Mouse (Mus musculus): ENCODE results near the gene Nop14. TPM values are rescaled to one million over a fixed set of nuclear protein-coding genes. Genes with fewer than 3 reads are reported as not detected.
"Not testable (repeated sequence)": the region's sequence is repeated elsewhere in the genome, so short reads cannot be mapped to it uniquely, and the experiment has no call there.

Nop14 gene
- polyA plus RNA-seq, 1 experiment from 2014 or later = 21.2 TPM

DNA sequence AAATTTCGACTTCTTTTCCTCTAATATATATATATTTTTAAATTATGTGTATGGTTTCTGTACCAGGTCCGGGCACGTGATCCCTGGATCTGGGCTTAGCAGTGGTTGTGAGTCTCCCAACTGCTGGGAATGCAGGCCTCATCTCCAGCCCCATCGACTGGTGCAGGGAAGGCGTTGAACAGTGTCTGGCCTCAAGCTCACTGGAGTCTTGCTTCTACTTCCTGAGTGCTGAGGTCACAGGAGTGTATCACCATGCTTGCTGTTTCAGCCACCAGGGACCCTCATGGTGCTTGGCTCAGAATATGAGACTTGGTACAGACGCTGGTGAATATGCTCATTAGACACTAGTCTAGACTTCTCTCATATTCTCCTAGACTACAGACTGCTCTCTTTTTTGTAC is 67.3 kb downstream of the Nop14 start:
- Histone ChIP-seq H3K9me3 (ENCODE audit: control insufficient read depth, low read length) (no peaks in the 10 kb centered on the region), H3K4me3 (ENCODE audit: low read depth, low read length) (no peak overlapping the region), H3K36me3 (ENCODE audit: control insufficient read depth, insufficient read depth, low read length) (peaks cover 2% of the 10 kb centered on the region; the same call in 1 of the 2 replicates), H3K9ac (replicated peaks; ENCODE audit: low read depth, low read length) (no peak overlapping the region), H3K27ac (ENCODE audit: low read depth, low read length) (no peak overlapping the region), H3K4me2 (ENCODE audit: low read depth, low read length) (no peak overlapping the region), H3K4me1 (ENCODE audit: control insufficient read depth, insufficient read depth, low read length) (0 out of 2 replicates have a peak, but pooled peaks cover 3% of the 10 kb centered on the region), H3K27me3 (ENCODE audit: control insufficient read depth, insufficient read depth, low read length) (no peaks in the 10 kb centered on the region)
- 96% methylated on average over 6 of the region's 6 CpGs for WGBS
- ATAC-seq (ENCODE audit: low read depth) = no peak

DNA sequence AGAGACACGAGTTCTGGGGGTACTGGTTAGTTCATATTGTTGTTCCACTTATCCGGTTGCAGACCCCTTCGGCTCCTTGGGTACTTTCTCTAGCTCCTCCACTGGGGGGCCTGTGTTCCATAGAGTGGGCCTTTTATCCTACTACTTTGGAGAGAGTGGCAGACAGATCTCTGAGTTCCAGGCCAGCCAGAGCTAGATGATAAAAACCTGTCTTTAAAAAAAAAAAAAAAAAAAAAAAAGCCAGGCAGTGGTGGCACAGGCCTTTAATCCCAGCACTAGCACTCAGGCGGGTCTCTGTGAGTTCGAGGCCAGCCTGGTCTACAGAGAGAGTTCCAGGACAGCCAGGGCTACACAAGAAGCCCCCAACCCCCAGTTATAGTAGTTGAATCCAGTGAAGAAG is 67.7 kb downstream of the Nop14 start:
- H3K9ac ChIP-seq (replicated peaks; ENCODE audit: low read depth, low read length); H3K4me2 ChIP-seq (ENCODE audit: low read depth, low read length); H3K36me3 ChIP-seq (ENCODE audit: control insufficient read depth, insufficient read depth, low read length); H3K27me3 ChIP-seq (ENCODE audit: control insufficient read depth, insufficient read depth, low read length); ATAC-seq (ENCODE audit: low read depth); H3K4me3 ChIP-seq (ENCODE audit: low read depth, low read length); H3K4me1 ChIP-seq (ENCODE audit: control insufficient read depth, insufficient read depth, low read length); H3K27ac ChIP-seq (ENCODE audit: low read depth, low read length); H3K9me3 ChIP-seq (ENCODE audit: control insufficient read depth, low read length): not testable (repeated sequence)
- WGBS = 89% methylated on average over 5 of the region's 5 CpGs

DNA sequence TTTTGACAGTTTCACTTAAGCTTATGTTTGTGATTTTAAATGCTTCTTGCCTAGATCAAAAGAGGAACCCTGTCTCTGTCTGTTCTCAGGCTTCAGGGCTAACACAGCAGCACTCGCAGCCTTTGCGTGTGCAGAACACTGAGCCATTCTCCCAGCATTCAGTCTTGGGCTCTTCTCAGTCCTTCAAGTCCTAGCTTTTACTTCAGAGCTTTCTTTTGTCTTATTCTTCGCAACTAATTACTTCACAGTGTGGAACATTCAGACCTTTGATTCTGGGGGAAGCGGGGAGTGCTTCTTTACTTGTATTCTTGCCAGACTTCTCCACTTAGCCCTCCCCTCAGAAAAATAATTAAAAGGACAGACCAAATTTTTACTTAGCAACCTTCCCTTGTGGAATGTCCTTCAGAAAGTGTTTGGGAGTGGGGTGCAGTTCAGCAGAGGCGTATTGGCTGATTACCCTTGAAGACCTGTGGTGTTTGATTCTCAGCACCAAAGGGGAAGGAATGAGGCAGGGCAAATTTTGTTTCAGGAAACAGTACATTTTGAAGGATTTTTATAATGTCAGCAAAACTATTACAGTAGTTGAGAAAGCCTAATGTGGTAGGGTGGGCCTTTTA is 68.5 kb downstream of the Nop14 start:
- Histone ChIP-seq H3K9ac (replicated peaks; ENCODE audit: low read depth, low read length) (no peak overlapping the region), H3K27ac (ENCODE audit: low read depth, low read length) (no peak overlapping the region), H3K27me3 (ENCODE audit: control insufficient read depth, insufficient read depth, low read length) (no peaks in the 10 kb centered on the region), H3K4me2 (ENCODE audit: low read depth, low read length) (no peak overlapping the region), H3K9me3 (ENCODE audit: control insufficient read depth, low read length) (no peaks in the 10 kb centered on the region), H3K4me1 (ENCODE audit: control insufficient read depth, insufficient read depth, low read length) (0 out of 2 replicates have a peak, but pooled peaks cover 3% of the 10 kb centered on the region), H3K36me3 (ENCODE audit: control insufficient read depth, insufficient read depth, low read length) (no peaks in the 10 kb centered on the region), H3K4me3 (ENCODE audit: low read depth, low read length) (no peak overlapping the region)
- 31% methylated on average over 5 of the region's 5 CpGs for WGBS
- peak; percentile 31; the same call in 1 of the 2 replicates for ATAC-seq (ENCODE audit: low read depth)

DNA sequence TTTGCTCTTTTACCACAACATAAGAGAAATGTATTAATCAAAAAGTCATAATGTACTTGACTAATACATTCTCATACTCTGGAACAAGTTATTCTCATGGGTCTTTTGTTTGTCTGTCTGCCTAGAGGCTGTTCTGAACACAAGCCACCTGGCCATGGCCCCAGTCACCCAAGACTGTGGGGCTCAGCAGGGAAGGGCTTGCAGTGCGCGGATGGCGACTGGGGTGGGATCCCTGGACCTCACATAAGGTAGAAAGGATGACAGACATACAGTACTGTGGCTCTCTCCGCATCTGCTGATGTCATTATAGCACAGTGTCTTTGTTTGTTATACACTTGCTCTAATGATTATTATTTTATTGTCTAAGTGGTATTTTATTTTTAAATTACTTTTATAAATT is 69.2 kb downstream of the Nop14 start:
- H3K4me3 ChIP-seq (ENCODE audit: low read depth, low read length) = no peak overlapping the region
- H3K9me3 ChIP-seq (ENCODE audit: control insufficient read depth, low read length) = no peaks in the 10 kb centered on the region
- no peak overlapping the region for H3K4me2 ChIP-seq (ENCODE audit: low read depth, low read length)
- WGBS = 41% methylated on average over 4 of the region's 4 CpGs
- no peaks in the 10 kb centered on the region for H3K36me3 ChIP-seq (ENCODE audit: control insufficient read depth, insufficient read depth, low read length)
- H3K9ac ChIP-seq (replicated peaks; ENCODE audit: low read depth, low read length) = no peak overlapping the region
- H3K27me3 ChIP-seq (ENCODE audit: control insufficient read depth, insufficient read depth, low read length) = no peaks in the 10 kb centered on the region
- no peak overlapping the region for H3K27ac ChIP-seq (ENCODE audit: low read depth, low read length)
- ATAC-seq (ENCODE audit: low read depth) = no peak
- H3K4me1 ChIP-seq (ENCODE audit: control insufficient read depth, insufficient read depth, low read length) = 0 out of 2 replicates have a peak, but pooled peaks cover 3% of the 10 kb centered on the region

DNA sequence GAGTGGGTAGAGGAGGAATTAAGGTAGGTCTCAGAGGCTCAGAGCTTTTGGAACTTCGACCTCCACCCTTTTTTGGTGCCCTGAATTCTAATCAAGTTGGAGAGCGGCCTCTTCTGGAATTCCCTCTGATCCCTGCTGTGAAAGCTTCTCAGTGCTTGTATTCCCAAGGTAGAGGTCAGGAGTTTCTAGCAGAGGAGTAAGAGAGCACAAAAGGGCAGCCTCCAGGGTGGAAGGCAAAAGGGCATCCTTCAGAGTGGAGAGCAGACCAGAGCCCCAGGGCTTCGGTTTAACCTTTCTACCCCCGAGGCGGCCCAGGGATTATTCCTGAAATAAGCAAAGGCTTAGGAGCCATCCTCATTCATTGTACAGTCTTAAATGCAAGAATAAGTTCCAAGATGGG is 69.9 kb downstream of the Nop14 start:
- Histone ChIP-seq H3K36me3 (ENCODE audit: control insufficient read depth, insufficient read depth, low read length) (no peaks in the 10 kb centered on the region), H3K4me2 (ENCODE audit: low read depth, low read length) (no peak overlapping the region), H3K27me3 (ENCODE audit: control insufficient read depth, insufficient read depth, low read length) (no peaks in the 10 kb centered on the region), H3K9me3 (ENCODE audit: control insufficient read depth, low read length) (no peaks in the 10 kb centered on the region), H3K4me1 (ENCODE audit: control insufficient read depth, insufficient read depth, low read length) (0 out of 2 replicates have a peak, but pooled peaks cover 3% of the 10 kb centered on the region), H3K27ac (ENCODE audit: low read depth, low read length) (no peak overlapping the region), H3K4me3 (ENCODE audit: low read depth, low read length) (no peak overlapping the region), H3K9ac (replicated peaks; ENCODE audit: low read depth, low read length) (no peak overlapping the region)
- WGBS = 28% methylated on average over 5 of the region's 5 CpGs
- ATAC-seq (ENCODE audit: low read depth) = no peak

Other genes with a start within 250 kb of the Nop14 start
- gene Tnip2, start 146.2 kb downstream of the Nop14 start, polyA plus RNA-seq (2014; fragmentation: Nextera tagmentation; extraction: Ambion mirVana) = 11.4 TPM in 2 replicates
- gene Sh3bp2, start 134.3 kb downstream of the Nop14 start, polyA plus RNA-seq (2014; fragmentation: Nextera tagmentation; extraction: Ambion mirVana) = 20.6 and 29.8 TPM in 2 replicates
- gene Add1, start 86.5 kb downstream of the Nop14 start, polyA plus RNA-seq (2014; fragmentation: Nextera tagmentation; extraction: Ambion mirVana) = 213 and 243 TPM in 2 replicates
- gene Mfsd10, start 22.9 kb downstream of the Nop14 start, polyA plus RNA-seq (2014; fragmentation: Nextera tagmentation; extraction: Ambion mirVana) = 74.1 and 84.9 TPM in 2 replicates
- gene Grk4, start 231 bp upstream of the Nop14 start, polyA plus RNA-seq (2014; fragmentation: Nextera tagmentation; extraction: Ambion mirVana) = 2.9 and 5.3 TPM in 2 replicates
- gene Htt, start 101.6 kb upstream of the Nop14 start, polyA plus RNA-seq (2014; fragmentation: Nextera tagmentation; extraction: Ambion mirVana) = 21.9 and 28.5 TPM in 2 replicates
- gene Msantd1, start 247.9 kb upstream of the Nop14 start, polyA plus RNA-seq (2014; fragmentation: Nextera tagmentation; extraction: Ambion mirVana) = 2.8 and 3.9 TPM in 2 replicates

All from neural tube, embryonic 14.5 days (tissue).